Mouse (Mus musculus): ENCODE results near the gene Cdc42bpg.

GRCm38 (mm10) chr19:6264945-6265344 is 41.3 kb upstream of the Cdc42bpg start:
- TF ChIP-seq CTCF (IDR thresholded peaks at IDR 0.05; ENCODE audit: insufficient read depth, low read length): no peak
- no peak for TF ChIP-seq POLR2A (IDR thresholded peaks at IDR 0.05; ENCODE audit: borderline replicate concordance, extremely low read depth, low read depth, low read length)
